10 mouse cellular contexts compared by ENCODE assay signal in genomic region chr3:125678924-125679323, GRCm38 (mm10).
DNase-seq lines count a peak whose midpoint lies in the region; ATAC-seq lines count a peak whose summit lies in the region.
"Had no signal": no experiment of that assay in that cellular context is flagged by ENCODE, and none has a peak within 500 bp of the region (broad histone marks: within the 10 kb centered on the region; RNA-seq: fewer than 3 reads in every experiment).

No protein-coding gene starts in this region.

- H3K4me3 ChIP-seq in hindbrain, embryonic 12.5 days: no peak overlapping the region
- no peak overlapping the region for H3K4me3 ChIP-seq in midbrain, embryonic 12.5 days

- H3K4me1 ChIP-seq in hindbrain, embryonic 12.5 days: no peaks in the 10 kb centered on the region
- peaks cover 7% of the 10 kb centered on the region; the same call in 1 of the 2 replicates for H3K4me1 ChIP-seq in midbrain, embryonic 12.5 days

- H3K9ac ChIP-seq in hindbrain, embryonic 12.5 days: no peak overlapping the region
- no peak overlapping the region for H3K9ac ChIP-seq in midbrain, embryonic 12.5 days (replicated peaks)
- H3K9ac ChIP-seq: liver, embryonic 14.5 days had no signal

- no peaks in the 10 kb centered on the region for H3K36me3 ChIP-seq in hindbrain, embryonic 12.5 days
- no peaks in the 10 kb centered on the region for H3K36me3 ChIP-seq in midbrain, embryonic 12.5 days

- ATAC-seq in hindbrain, embryonic 12.5 days (ENCODE audit: low FRiP score): peak; percentile 76
- ATAC-seq in midbrain, embryonic 12.5 days (ENCODE audit: low FRiP score, low read depth): peak; percentile 72

- H3K27me3 ChIP-seq in hindbrain, embryonic 12.5 days: no peaks in the 10 kb centered on the region
- no peaks in the 10 kb centered on the region for H3K27me3 ChIP-seq in midbrain, embryonic 12.5 days

- peak; percentile 11 to 12 for DNase-seq in cerebellum, postnatal 14 days
- DNase-seq in cerebellum, adult 11-12 months: no peak
- peak; percentile 31 for DNase-seq in Muller cell, postnatal 12 days (ENCODE audit: inconsistent ontology term)
- DNase-seq in urinary bladder, postnatal 36 days (ENCODE audit: low spot score in 2 of 2): no peak
- DNase-seq in heart, adult 18-20 months: no peak
- no peak for DNase-seq in lung, postnatal 25 days (ENCODE audit: low spot score)
- DNase-seq: thymus, postnatal 36 days had no signal

- H3K27ac ChIP-seq in hindbrain, embryonic 12.5 days: no peak overlapping the region
- H3K27ac ChIP-seq in midbrain, embryonic 12.5 days (replicated peaks): no peak overlapping the region
- H3K27ac ChIP-seq: liver, embryonic 14.5 days had no signal

- WGBS in hindbrain, embryonic 12.5 days: 64% methylated on average over 9 of the region's 9 CpGs
- WGBS in midbrain, embryonic 12.5 days: 74% methylated on average over 9 of the region's 9 CpGs

- no peak overlapping the region for H3K4me2 ChIP-seq in hindbrain, embryonic 12.5 days (replicated peaks)
- 0 out of 2 replicates have a peak overlapping the region, but pooled peaks have one; percentile 5 for H3K4me2 ChIP-seq in midbrain, embryonic 12.5 days (replicated peaks)

- H3K9me3 ChIP-seq in hindbrain, embryonic 12.5 days (replicated peaks): no peaks in the 10 kb centered on the region
- H3K9me3 ChIP-seq in midbrain, embryonic 12.5 days: no peaks in the 10 kb centered on the region

Comparison
In these comparisons a context has a peak if more than half of its experiments do, and no peak if none do; other contexts are left out.
1. DNase-seq: peak in cerebellum, postnatal 14 days (2 of 2) and Muller cell, postnatal 12 days (single experiment); none in cerebellum, adult 11-12 months (single experiment), urinary bladder, postnatal 36 days (0 of 2), heart, adult 18-20 months (0 of 2) and lung, postnatal 25 days (single experiment).